8 mouse cellular contexts compared by ENCODE assay signal in genomic region chr2:168990061-168990753, GRCm38 (mm10). TPM values are rescaled to one million over a fixed set of nuclear protein-coding genes. Genes with fewer than 3 reads are reported as not detected.
A peak's percentile ranks its signal among the peaks of the same experiment; 100 is the strongest.
DNase-seq lines count a peak whose midpoint lies in the region; ATAC-seq and TF ChIP-seq lines count a peak whose summit lies in the region.

No protein-coding gene starts in this region.

- H3K9me3 ChIP-seq in forebrain, embryonic 10.5 days = peaks cover 5% of the 10 kb centered on the region; the same call in 1 of the 2 replicates
- H3K9me3 ChIP-seq in forebrain, embryonic 11.5 days (ENCODE audit: control insufficient read depth, low read length) = no peaks in the 10 kb centered on the region
- no peaks in the 10 kb centered on the region for H3K9me3 ChIP-seq in hindbrain, embryonic 14.5 days (ENCODE audit: control insufficient read depth, low read length)
- 0 out of 2 replicates have a peak, but pooled peaks cover 3% of the 10 kb centered on the region for H3K9me3 ChIP-seq in heart, embryonic 12.5 days (replicated peaks)

- H3K27me3 ChIP-seq in forebrain, embryonic 10.5 days (ENCODE audit: poor library complexity, severe bottlenecking) = no peaks in the 10 kb centered on the region
- H3K27me3 ChIP-seq in forebrain, embryonic 11.5 days (ENCODE audit: control insufficient read depth, insufficient read depth, low read length) = no peaks in the 10 kb centered on the region
- no peaks in the 10 kb centered on the region for H3K27me3 ChIP-seq in hindbrain, embryonic 14.5 days (ENCODE audit: control insufficient read depth, insufficient read depth, low read length)
- no peaks in the 10 kb centered on the region for H3K27me3 ChIP-seq in heart, embryonic 12.5 days (replicated peaks)

- no peak for ATAC-seq in forebrain, embryonic 11.5 days (replicated peaks; ENCODE audit: low FRiP score)
- no peak for ATAC-seq in hindbrain, embryonic 14.5 days (ENCODE audit: low FRiP score)
- ATAC-seq in heart, embryonic 12.5 days (ENCODE audit: insufficient number of reproducible peaks, low FRiP score) = no peak

- no peak overlapping the region for H3K4me3 ChIP-seq in forebrain, embryonic 10.5 days
- H3K4me3 ChIP-seq in forebrain, embryonic 11.5 days (ENCODE audit: low read depth, low read length) = no peak overlapping the region
- H3K4me3 ChIP-seq in lung, adult 2 months (replicated peaks; ENCODE audit: extremely low read depth, low read depth, low read length) = no peak overlapping the region
- H3K4me3 ChIP-seq in hindbrain, embryonic 14.5 days (replicated peaks; ENCODE audit: low read length) = no peak overlapping the region
- H3K4me3 ChIP-seq in heart, embryonic 12.5 days = no peak overlapping the region

- H3K27ac ChIP-seq in forebrain, embryonic 10.5 days = peak overlapping the region; percentile 80; the same call in 1 of the 2 replicates
- no peak overlapping the region for H3K27ac ChIP-seq in forebrain, embryonic 11.5 days (ENCODE audit: low read depth, low read length)
- peak overlapping the region; percentile 65 for H3K27ac ChIP-seq in hindbrain, embryonic 14.5 days
- H3K27ac ChIP-seq in heart, embryonic 12.5 days (ENCODE audit: poor library complexity, severe bottlenecking) = no peak overlapping the region

- TF ChIP-seq POLR2A in lung, adult 2 months (IDR thresholded peaks at IDR 0.05; ENCODE audit: borderline replicate concordance, extremely low read depth, low read depth, low read length) = no peak

- DNase-seq in forebrain, embryonic 10.5 days (ENCODE audit: extremely low spot score, low spot score) = no peak
- DNase-seq in forebrain, embryonic 11.5 days (ENCODE audit: low spot score) = no peak
- no peak for DNase-seq in lung, adult 2 months
- DNase-seq in lung, postnatal 4 days = no peak
- peak; percentile 89 for DNase-seq in hindbrain, embryonic 14.5 days (ENCODE audit: low spot score)
- DNase-seq in retina, adult 2 months (ENCODE audit: low read depth, low spot score) = peak; percentile 11
- no peak for DNase-seq in heart, adult 11 months

- H3K9ac ChIP-seq in forebrain, embryonic 11.5 days (ENCODE audit: low read length) = no peak overlapping the region
- peak overlapping the region; percentile 18; the same call in 1 of the 2 replicates for H3K9ac ChIP-seq in hindbrain, embryonic 14.5 days
- H3K9ac ChIP-seq in heart, embryonic 12.5 days = no peak overlapping the region

- H3K36me3 ChIP-seq in forebrain, embryonic 10.5 days (replicated peaks) = 0 out of 2 replicates have a peak, but pooled peaks cover 2% of the 10 kb centered on the region
- no peaks in the 10 kb centered on the region for H3K36me3 ChIP-seq in forebrain, embryonic 11.5 days (ENCODE audit: control insufficient read depth, insufficient read depth, low read length)
- no peaks in the 10 kb centered on the region for H3K36me3 ChIP-seq in hindbrain, embryonic 14.5 days (replicated peaks; ENCODE audit: control insufficient read depth, insufficient read depth)
- H3K36me3 ChIP-seq in heart, embryonic 12.5 days = no peaks in the 10 kb centered on the region

- H3K4me1 ChIP-seq in forebrain, embryonic 10.5 days = peaks cover 18% of the 10 kb centered on the region
- H3K4me1 ChIP-seq in forebrain, embryonic 11.5 days (replicated peaks; ENCODE audit: control insufficient read depth, insufficient read depth, low read length) = no peaks in the 10 kb centered on the region
- no peaks in the 10 kb centered on the region for H3K4me1 ChIP-seq in lung, adult 2 months (ENCODE audit: control insufficient read depth, insufficient read depth, low read length)
- peaks cover 10% of the 10 kb centered on the region for H3K4me1 ChIP-seq in hindbrain, embryonic 14.5 days (replicated peaks; ENCODE audit: control insufficient read depth, insufficient read depth, low read length)
- no peaks in the 10 kb centered on the region for H3K4me1 ChIP-seq in heart, embryonic 12.5 days (replicated peaks)

- no peak overlapping the region for H3K4me2 ChIP-seq in forebrain, embryonic 11.5 days (ENCODE audit: low read depth, low read length, severe bottlenecking)
- peak overlapping the region; percentile 20; the same call in 1 of the 2 replicates for H3K4me2 ChIP-seq in hindbrain, embryonic 14.5 days (replicated peaks)
- H3K4me2 ChIP-seq in heart, embryonic 12.5 days = no peak overlapping the region

- TF ChIP-seq CTCF in lung, adult 2 months (IDR thresholded peaks at IDR 0.05; ENCODE audit: insufficient read depth, low read length) = peak; percentile 30; the same call in 1 of the 2 replicates

- 64% methylated on average over 13 of the region's 13 CpGs for WGBS in forebrain, embryonic 10.5 days
- 60% methylated on average over 13 of the region's 13 CpGs for WGBS in forebrain, embryonic 11.5 days
- WGBS in lung, adult 2 months = 58% methylated on average over 13 of the region's 13 CpGs
- WGBS in hindbrain, embryonic 14.5 days = 45% methylated on average over 13 of the region's 13 CpGs
- WGBS in heart, embryonic 12.5 days = 54% methylated on average over 13 of the region's 13 CpGs

RNA-seq across cellular contexts. Expression of gene Zfp64, which starts 34.8 kb away (rescaled TPM):
- 35.4 and 40.1 TPM in 2 replicates for polyA plus RNA-seq in forebrain, embryonic 10.5 days (2016; fragmentation: Nextera tagmentation; extraction: Ambion mirVana)
- 37.8 and 39.4 TPM in 2 replicates for polyA plus RNA-seq in forebrain, embryonic 11.5 days (2014; fragmentation: Nextera tagmentation; extraction: Ambion mirVana)
- 26.5 and 29.9 TPM in 2 replicates for polyA plus RNA-seq in lung, adult 2 months (2012; rRNA removed)
- polyA plus RNA-seq in hindbrain, embryonic 14.5 days (2014; fragmentation: Nextera tagmentation; extraction: Ambion mirVana) = 27.3 and 29.7 TPM in 2 replicates
- 20.8 and 21.0 TPM in 2 replicates for polyA plus RNA-seq in heart, embryonic 12.5 days (2016; fragmentation: Nextera tagmentation; extraction: Ambion mirVana)

Comparison
In these comparisons a context has a peak if more than half of its experiments do, and no peak if none do; other contexts are left out.
1. H3K27ac ChIP-seq: peak in forebrain, embryonic 10.5 days (single experiment) and hindbrain, embryonic 14.5 days (single experiment); none in forebrain, embryonic 11.5 days (single experiment) and heart, embryonic 12.5 days (single experiment).
2. DNase-seq: peak in hindbrain, embryonic 14.5 days (single experiment) and retina, adult 2 months (single experiment); none in forebrain, embryonic 10.5 days (single experiment), forebrain, embryonic 11.5 days (single experiment), lung, adult 2 months (single experiment), lung, postnatal 4 days (0 of 2) and heart, adult 11 months (single experiment).